Mouse (Mus musculus): ENCODE results near the gene S100a10.

- no peak for TF ChIP-seq CTCF (IDR thresholded peaks at IDR 0.05; ENCODE audit: low read depth, low read length)
- no peak for TF ChIP-seq POLR2A (IDR thresholded peaks at IDR 0.05; ENCODE audit: extremely low read depth, insufficient read depth, low read length)
Measured at GRCm38 (mm10) chr3:93559961-93560360, 5.1 kb downstream of the S100a10 start.
